Mouse (Mus musculus): ENCODE data around the gene Rapgef1. TPM values are rescaled to one million over a fixed set of nuclear protein-coding genes. Genes with fewer than 3 reads are reported as not detected.
A peak's percentile ranks its signal among the peaks of the same experiment; 100 is the strongest.

Gene Rapgef1
- polyA plus RNA-seq, 1 experiment from 2014 or later: 22.4 TPM

GRCm38 (mm10) chr2:29675846-29676245 is 56.3 kb downstream of the Rapgef1 start:
- no peak overlapping the region for H3K9ac ChIP-seq (ENCODE audit: low read depth, low read length)
- H3K4me3 ChIP-seq (ENCODE audit: low read depth, low read length): no peak overlapping the region
- H3K36me3 ChIP-seq (ENCODE audit: control insufficient read depth, insufficient read depth, low read length): 0 out of 2 replicates have a peak, but pooled peaks cover 5% of the 10 kb centered on the region
- peaks cover 10% of the 10 kb centered on the region for H3K4me1 ChIP-seq (ENCODE audit: control insufficient read depth, insufficient read depth, low read length)
- WGBS: 76% methylated on average over 4 of the region's 4 CpGs
- DNase-seq (ENCODE audit: low spot score) (no peak), ATAC-seq (ENCODE audit: low read depth) (no peak)
- no peak overlapping the region for H3K4me2 ChIP-seq (ENCODE audit: low read depth, low read length)
- no peak overlapping the region for H3K27ac ChIP-seq (replicated peaks; ENCODE audit: low read depth, low read length)
- no peaks in the 10 kb centered on the region for H3K27me3 ChIP-seq (replicated peaks; ENCODE audit: control insufficient read depth, insufficient read depth, low read length)
- no peaks in the 10 kb centered on the region for H3K9me3 ChIP-seq (ENCODE audit: control insufficient read depth, low read length)

DNA sequence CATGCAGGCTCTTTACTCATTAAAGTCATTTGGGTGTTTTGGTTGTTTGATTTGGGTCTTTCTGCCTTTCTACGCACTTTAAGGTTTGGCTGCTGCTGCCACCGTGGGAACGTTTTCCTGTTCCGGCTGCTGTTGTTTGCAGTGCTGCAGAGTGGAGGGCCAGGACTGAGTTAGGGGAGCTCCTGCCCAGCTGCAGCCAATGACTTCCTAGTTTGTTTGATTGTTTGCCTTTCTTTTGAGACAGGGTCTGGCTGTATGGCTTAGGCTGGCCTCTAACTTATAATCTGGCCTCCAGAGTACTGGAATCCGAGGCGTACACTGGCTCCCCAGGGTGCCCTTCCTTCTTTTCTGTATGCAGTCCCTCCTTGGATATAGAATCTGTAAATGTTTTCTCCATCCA is 57.0 kb downstream of the Rapgef1 start:
- H3K27ac ChIP-seq (replicated peaks; ENCODE audit: low read depth, low read length): no peak overlapping the region
- no peak overlapping the region for H3K4me3 ChIP-seq (ENCODE audit: low read depth, low read length)
- H3K9ac ChIP-seq (ENCODE audit: low read depth, low read length): no peak overlapping the region
- DNase-seq (ENCODE audit: low spot score) (no peak), ATAC-seq (ENCODE audit: low read depth) (no peak)
- no peaks in the 10 kb centered on the region for H3K27me3 ChIP-seq (replicated peaks; ENCODE audit: control insufficient read depth, insufficient read depth, low read length)
- H3K4me2 ChIP-seq (ENCODE audit: low read depth, low read length): no peak overlapping the region
- H3K4me1 ChIP-seq (ENCODE audit: control insufficient read depth, insufficient read depth, low read length): 0 out of 2 replicates have a peak, but pooled peaks cover 4% of the 10 kb centered on the region
- H3K9me3 ChIP-seq (ENCODE audit: control insufficient read depth, low read length): no peaks in the 10 kb centered on the region
- WGBS: 62% methylated on average over 6 of the region's 6 CpGs
- peaks cover 5% of the 10 kb centered on the region; the same call in 1 of the 2 replicates for H3K36me3 ChIP-seq (ENCODE audit: control insufficient read depth, insufficient read depth, low read length)

DNA sequence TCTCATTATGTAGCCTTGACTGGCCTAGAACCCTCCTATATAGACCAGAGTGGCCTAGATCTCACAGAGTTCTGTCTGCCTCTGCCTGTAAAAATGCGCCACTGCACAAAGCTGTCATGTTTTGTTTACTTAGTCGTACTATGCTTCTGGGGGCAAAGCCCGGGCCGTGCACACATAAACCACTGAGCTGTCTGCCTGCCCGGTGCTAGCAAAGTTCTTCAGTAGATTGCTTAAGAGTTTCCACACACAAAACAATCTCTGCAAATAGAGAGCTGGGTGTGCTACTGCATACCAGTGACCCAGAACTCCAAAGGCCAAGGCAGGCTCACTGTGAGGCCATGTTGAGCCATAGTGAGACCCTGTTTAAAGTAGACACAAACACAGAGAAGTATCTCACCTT is 58.3 kb downstream of the Rapgef1 start:
- Histone ChIP-seq H3K27me3 (replicated peaks; ENCODE audit: control insufficient read depth, insufficient read depth, low read length) (no peaks in the 10 kb centered on the region), H3K4me3 (ENCODE audit: low read depth, low read length) (no peak overlapping the region), H3K4me1 (ENCODE audit: control insufficient read depth, insufficient read depth, low read length) (0 out of 2 replicates have a peak, but pooled peaks cover 4% of the 10 kb centered on the region), H3K9me3 (ENCODE audit: control insufficient read depth, low read length) (no peaks in the 10 kb centered on the region), H3K4me2 (ENCODE audit: low read depth, low read length) (no peak overlapping the region), H3K36me3 (ENCODE audit: control insufficient read depth, insufficient read depth, low read length) (peaks cover 5% of the 10 kb centered on the region; the same call in 1 of the 2 replicates), H3K27ac (replicated peaks; ENCODE audit: low read depth, low read length) (no peak overlapping the region), H3K9ac (ENCODE audit: low read depth, low read length) (no peak overlapping the region)
- DNase-seq (ENCODE audit: low spot score): no peak
- ATAC-seq (ENCODE audit: low read depth): no peak
- whole genome bisulfite sequencing: 64% methylated on average over 5 of the region's 5 CpGs

- no peak overlapping the region for H3K27ac ChIP-seq (replicated peaks; ENCODE audit: low read depth, low read length)
- H3K27me3 ChIP-seq (replicated peaks; ENCODE audit: control insufficient read depth, insufficient read depth, low read length): no peaks in the 10 kb centered on the region
- peaks cover 5% of the 10 kb centered on the region; the same call in 1 of the 2 replicates for H3K36me3 ChIP-seq (ENCODE audit: control insufficient read depth, insufficient read depth, low read length)
- ATAC-seq (ENCODE audit: low read depth) (no peak), DNase-seq (ENCODE audit: low spot score) (no peak)
- H3K9me3 ChIP-seq (ENCODE audit: control insufficient read depth, low read length): no peaks in the 10 kb centered on the region
- no peak overlapping the region for H3K4me3 ChIP-seq (ENCODE audit: low read depth, low read length)
- H3K4me2 ChIP-seq (ENCODE audit: low read depth, low read length): no peak overlapping the region
- WGBS: 57% methylated on average over 3 of the region's 3 CpGs
- no peak overlapping the region for H3K9ac ChIP-seq (ENCODE audit: low read depth, low read length)
- H3K4me1 ChIP-seq (ENCODE audit: control insufficient read depth, insufficient read depth, low read length): 0 out of 2 replicates have a peak, but pooled peaks cover 4% of the 10 kb centered on the region
Observed at GRCm38 (mm10) chr2:29678524-29678923, 59.0 kb downstream of the Rapgef1 start.

DNA sequence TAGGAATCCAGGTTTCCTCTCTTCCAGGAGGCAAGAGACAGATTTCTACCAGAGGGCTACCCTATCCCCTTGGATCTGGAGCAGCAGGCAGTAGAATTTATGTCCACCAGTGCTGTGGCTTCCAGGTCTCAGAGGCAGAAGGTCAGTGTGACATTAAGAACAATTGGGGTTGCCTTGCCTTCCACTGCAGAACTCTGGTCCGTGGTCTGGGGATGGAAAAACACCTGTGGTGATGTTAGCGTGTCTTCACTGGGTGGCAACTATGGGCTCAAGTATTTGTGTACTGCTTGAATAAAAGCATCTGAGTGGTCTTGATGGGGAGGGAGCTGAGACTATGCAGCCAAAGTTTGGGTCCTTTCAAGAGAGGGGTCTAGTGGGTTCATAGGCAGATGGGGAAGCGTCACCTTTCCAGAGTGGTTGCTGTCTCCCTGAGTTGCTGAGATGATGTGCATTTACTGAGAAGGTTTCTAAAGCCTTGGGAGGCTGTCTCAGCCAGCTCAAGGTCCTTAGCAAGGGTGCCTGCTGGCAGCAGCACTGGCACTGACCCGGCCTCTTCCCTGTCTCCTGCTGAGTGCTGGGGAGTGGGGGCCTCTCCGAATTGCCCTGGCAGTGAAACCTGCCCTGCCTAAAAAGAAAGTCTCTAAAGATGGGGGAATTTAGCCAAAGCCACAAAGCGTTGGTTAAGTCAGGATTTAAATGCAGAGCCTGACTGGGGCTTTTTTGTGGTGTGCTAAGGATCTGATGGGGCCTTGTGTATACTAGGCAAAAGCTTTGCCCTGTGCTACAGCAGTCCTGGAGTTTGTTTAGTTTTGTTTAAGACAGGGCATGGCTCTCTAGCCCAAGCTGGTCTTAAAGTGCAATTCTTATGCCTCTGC is 60.4 kb downstream of the Rapgef1 start:
- Histone ChIP-seq H3K36me3 (ENCODE audit: control insufficient read depth, insufficient read depth, low read length) (peaks cover 5% of the 10 kb centered on the region; the same call in 1 of the 2 replicates), H3K27me3 (replicated peaks; ENCODE audit: control insufficient read depth, insufficient read depth, low read length) (no peaks in the 10 kb centered on the region), H3K4me3 (ENCODE audit: low read depth, low read length) (no peak overlapping the region), H3K9ac (ENCODE audit: low read depth, low read length) (no peak overlapping the region), H3K9me3 (ENCODE audit: control insufficient read depth, low read length) (no peaks in the 10 kb centered on the region), H3K27ac (replicated peaks; ENCODE audit: low read depth, low read length) (no peak overlapping the region), H3K4me2 (ENCODE audit: low read depth, low read length) (no peak overlapping the region), H3K4me1 (ENCODE audit: control insufficient read depth, insufficient read depth, low read length) (0 out of 2 replicates have a peak, but pooled peaks cover 4% of the 10 kb centered on the region)
- DNase-seq (ENCODE audit: low spot score) (peak; percentile 41), ATAC-seq (ENCODE audit: low read depth) (no peak)
- 86% methylated on average over 6 of the region's 6 CpGs for WGBS

- no peak overlapping the region for H3K9ac ChIP-seq (ENCODE audit: low read depth, low read length)
- H3K27me3 ChIP-seq (replicated peaks; ENCODE audit: control insufficient read depth, insufficient read depth, low read length): no peaks in the 10 kb centered on the region
- peaks cover 10% of the 10 kb centered on the region for H3K36me3 ChIP-seq (ENCODE audit: control insufficient read depth, insufficient read depth, low read length)
- no peak overlapping the region for H3K27ac ChIP-seq (replicated peaks; ENCODE audit: low read depth, low read length)
- H3K4me2 ChIP-seq (ENCODE audit: low read depth, low read length): no peak overlapping the region
- ATAC-seq (ENCODE audit: low read depth) (no peak), DNase-seq (ENCODE audit: low spot score) (no peak)
- no peaks in the 10 kb centered on the region for H3K9me3 ChIP-seq (ENCODE audit: control insufficient read depth, low read length)
- H3K4me1 ChIP-seq (ENCODE audit: control insufficient read depth, insufficient read depth, low read length): no peaks in the 10 kb centered on the region
- H3K4me3 ChIP-seq (ENCODE audit: low read depth, low read length): no peak overlapping the region
- WGBS: 86% methylated on average over 7 of the region's 7 CpGs
Observed at GRCm38 (mm10) chr2:29683261-29683999, 63.9 kb downstream of the Rapgef1 start.

GRCm38 (mm10) chr2:29684498-29684897 is 65.0 kb downstream of the Rapgef1 start:
- Histone ChIP-seq H3K4me2 (ENCODE audit: low read depth, low read length) (no peak overlapping the region), H3K27ac (replicated peaks; ENCODE audit: low read depth, low read length) (no peak overlapping the region), H3K27me3 (replicated peaks; ENCODE audit: control insufficient read depth, insufficient read depth, low read length) (no peaks in the 10 kb centered on the region), H3K4me1 (ENCODE audit: control insufficient read depth, insufficient read depth, low read length) (no peaks in the 10 kb centered on the region), H3K4me3 (ENCODE audit: low read depth, low read length) (no peak overlapping the region), H3K9me3 (ENCODE audit: control insufficient read depth, low read length) (no peaks in the 10 kb centered on the region), H3K9ac (ENCODE audit: low read depth, low read length) (no peak overlapping the region), H3K36me3 (ENCODE audit: control insufficient read depth, insufficient read depth, low read length) (peaks cover 12% of the 10 kb centered on the region)
- WGBS: 63% methylated on average over 2 of the region's 2 CpGs
- DNase-seq (ENCODE audit: low spot score) (no peak), ATAC-seq (ENCODE audit: low read depth) (no peak)

- Histone ChIP-seq H3K36me3 (ENCODE audit: control insufficient read depth, insufficient read depth, low read length) (peaks cover 44% of the 10 kb centered on the region), H3K27ac (replicated peaks; ENCODE audit: low read depth, low read length) (no peak overlapping the region)
- no peak for ATAC-seq (ENCODE audit: low read depth)
Observed at GRCm38 (mm10) chr2:29689014-29689413, 69.5 kb downstream of the Rapgef1 start.

More at GRCm38 (mm10) chr2:29689014-29689413, 69.5 kb downstream of the Rapgef1 start:
- Histone ChIP-seq H3K9ac (ENCODE audit: low read depth, low read length) (no peak overlapping the region), H3K4me3 (ENCODE audit: low read depth, low read length) (no peak overlapping the region), H3K27me3 (replicated peaks; ENCODE audit: control insufficient read depth, insufficient read depth, low read length) (no peaks in the 10 kb centered on the region), H3K9me3 (ENCODE audit: control insufficient read depth, low read length) (no peaks in the 10 kb centered on the region), H3K4me1 (ENCODE audit: control insufficient read depth, insufficient read depth, low read length) (no peaks in the 10 kb centered on the region), H3K4me2 (ENCODE audit: low read depth, low read length) (no peak overlapping the region)
- 94% methylated on average over 7 of the region's 7 CpGs for WGBS
- DNase-seq (ENCODE audit: low spot score): no peak
